Mouse (Mus musculus): ENCODE measurements around the gene Ccdc170.
"Not testable (repeated sequence)": the region's sequence is repeated elsewhere in the genome, so short reads cannot be mapped to it uniquely, and the experiment has no call there.

Ccdc170 gene

DNA sequence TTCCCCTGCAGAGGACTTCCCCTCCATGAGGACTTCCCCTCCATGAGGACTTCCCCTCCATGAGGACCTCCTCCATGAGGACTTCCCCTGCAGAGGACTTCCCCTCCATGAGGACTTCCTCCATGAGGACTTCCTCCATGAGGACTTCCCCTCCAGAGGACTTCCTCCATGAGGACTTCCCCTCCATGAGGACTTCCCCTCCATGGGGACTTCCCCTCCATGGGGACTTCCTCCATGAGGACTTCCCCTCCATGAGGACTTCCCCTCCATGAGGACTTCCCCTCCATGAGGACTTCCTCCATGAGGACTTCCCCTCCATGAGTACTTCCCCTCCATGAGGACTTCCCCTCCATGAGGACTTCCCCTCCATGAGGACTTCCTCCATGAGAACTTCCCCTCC is 119.3 kb downstream of the Ccdc170 start:
- not testable (repeated sequence) for DNase-seq

DNA sequence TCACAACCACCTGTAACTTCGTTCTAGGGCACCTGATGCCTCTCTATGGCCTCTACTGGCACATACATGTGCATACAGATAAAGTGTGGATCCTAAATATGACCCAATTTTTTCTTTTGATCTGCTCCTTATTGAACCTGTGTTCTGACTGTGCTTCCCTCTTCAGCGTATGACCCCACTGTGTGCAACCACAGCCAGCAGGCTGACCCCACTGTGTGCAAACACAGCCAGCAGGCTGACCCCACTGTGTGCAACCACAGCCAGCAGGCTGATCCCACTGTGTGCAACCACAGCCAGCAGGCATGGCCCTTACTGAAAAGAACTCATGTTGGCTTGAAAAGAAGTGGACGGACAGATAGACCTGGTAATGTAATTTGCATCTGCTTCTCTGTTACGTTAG is 120.2 kb downstream of the Ccdc170 start:
- no peak for DNase-seq

DNA sequence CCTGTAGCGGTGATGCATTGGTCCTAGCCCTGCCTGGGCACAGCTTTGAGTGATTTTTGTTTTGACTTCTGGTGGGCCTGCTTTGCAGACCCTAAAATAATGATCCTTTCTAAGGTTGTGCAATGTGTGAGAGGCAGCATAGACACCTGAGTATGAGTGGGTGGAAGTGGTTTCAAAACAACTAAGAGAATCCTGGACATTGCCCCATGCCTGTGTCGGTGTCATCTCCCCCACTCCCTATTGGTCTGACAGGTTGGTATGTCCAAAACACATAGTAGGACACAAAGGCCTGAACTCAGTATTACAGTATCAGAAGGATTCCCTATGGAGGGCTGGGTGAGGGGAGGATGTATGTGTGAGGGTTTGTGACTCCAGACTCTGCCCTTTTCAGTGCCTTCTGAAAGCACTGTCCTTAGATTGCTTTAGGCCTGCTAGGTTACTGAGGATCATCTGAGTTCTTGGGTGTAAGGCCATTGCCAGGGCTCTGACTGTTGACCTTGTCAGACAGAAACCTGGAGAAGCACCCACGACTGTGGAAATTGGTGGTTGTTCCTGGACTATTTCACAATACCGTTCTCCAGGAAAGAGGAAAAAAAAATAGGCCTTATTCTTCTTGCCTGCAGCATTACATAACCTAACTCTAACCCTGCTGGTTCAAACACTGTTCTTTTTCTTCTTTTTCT is 122.4 kb downstream of the Ccdc170 start:
- DNase-seq: no peak

GRCm38 (mm10) chr10:4610234-4610633 is 127.9 kb downstream of the Ccdc170 start:
- no peak for DNase-seq

DNA sequence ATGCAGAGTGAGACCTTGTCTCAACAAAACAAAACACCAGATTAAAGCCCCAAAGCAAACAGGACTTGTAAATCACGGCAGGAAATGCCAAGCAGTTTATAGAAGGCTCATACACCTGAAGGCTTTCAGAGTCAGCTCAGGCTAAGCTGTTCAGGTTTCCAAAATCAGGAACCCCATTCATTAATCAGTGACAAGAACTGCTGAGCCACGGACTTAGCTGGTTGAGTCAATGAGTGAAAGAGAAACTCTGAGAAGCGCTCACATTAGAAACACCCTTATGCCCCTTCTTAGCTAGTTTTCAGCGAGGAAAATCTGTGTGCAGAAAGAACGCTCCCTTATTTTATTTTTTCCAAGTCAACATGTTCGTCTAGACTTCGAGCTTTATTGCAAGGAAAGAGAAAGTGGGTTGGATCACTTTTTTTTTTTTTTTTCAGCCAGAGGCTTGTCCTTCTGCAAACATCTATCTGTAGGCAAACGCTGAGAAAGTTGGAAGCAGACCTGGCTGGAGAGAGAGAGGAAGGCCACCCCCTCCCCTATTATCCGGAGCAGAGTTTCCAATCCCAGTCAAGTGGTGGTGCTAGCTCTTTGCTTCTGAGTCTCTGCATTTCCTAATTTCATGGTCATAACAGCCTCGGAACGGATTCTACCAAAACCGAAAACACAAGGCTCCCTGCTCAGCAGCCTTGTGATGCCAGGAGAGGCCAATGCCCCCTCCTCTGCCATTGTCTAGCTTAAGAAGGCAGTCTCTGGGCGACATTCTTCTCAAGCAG is 129.3 kb downstream of the Ccdc170 start, which contains the start of gene Esr1:
TSS of gene Esr1 (plus strand) at position 208 of the 770 bp plus-strand sequence.
- DNase-seq: peak; percentile 7
